ENCODE assay signal across 15 mouse cellular contexts in genomic region chr11:113843920-113844319, GRCm38 (mm10).
"Had no signal": no experiment of that assay in that cellular context is flagged by ENCODE, and none has a peak within 500 bp of the region (broad histone marks: within the 10 kb centered on the region; RNA-seq: fewer than 3 reads in every experiment).

No protein-coding gene starts in this region.

- DNase-seq: kidney, adult 9 months; kidney, postnatal 10 days; kidney, postnatal 4 days; left cerebral cortex, postnatal 4 days; lung, adult 18-20 months; right cerebral cortex, postnatal 4 days; spleen, adult 18-20 months; thymus, adult 2 months; thymus, postnatal 36 days had no signal

- H3K4me3 ChIP-seq: layer of hippocampus, adult 2 months; limb, embryonic 13.5 days; midbrain, embryonic 12.5 days; myocyte; neural tube, embryonic 15.5 days had no signal

- H3K27me3 ChIP-seq: limb, embryonic 13.5 days; midbrain, embryonic 12.5 days; neural tube, embryonic 15.5 days had no signal

- H3K9ac ChIP-seq: limb, embryonic 13.5 days; liver, embryonic 14.5 days; midbrain, embryonic 12.5 days; neural tube, embryonic 15.5 days had no signal

- H3K4me2 ChIP-seq: limb, embryonic 13.5 days; midbrain, embryonic 12.5 days; neural tube, embryonic 15.5 days had no signal

- H3K9me3 ChIP-seq: limb, embryonic 13.5 days; midbrain, embryonic 12.5 days; neural tube, embryonic 15.5 days had no signal

- H3K27ac ChIP-seq: layer of hippocampus, adult 2 months; limb, embryonic 13.5 days; liver, embryonic 14.5 days; midbrain, embryonic 12.5 days; neural tube, embryonic 15.5 days had no signal

- H3K4me1 ChIP-seq: neural tube, embryonic 15.5 days had no signal
